Mouse (Mus musculus) G1E-ER4 (cell line): ENCODE measurements around the gene Gpr3. TPM values are rescaled to one million over a fixed set of nuclear protein-coding genes. Genes with fewer than 3 reads are reported as not detected.

Experiments
- GATA1 ChIP-seq: IDR thresholded peaks from one replicate; pipeline ENCODE4 v1.8.0; 2012; ENCODE audit warnings: low read length, inconsistent platforms
- polyA plus RNA-seq: library from polyadenylated mRNA; stranded (reverse); fragments of >175 nt; gene quantifications from 2 replicates; pipeline ENCODE4 v1.2.3, GENCODE M21; 2012

The Gpr3 gene
- polyA plus RNA-seq, 1 experiment, result 0.03 TPM

GRCm38 (mm10) chr4:133210788-133211390 lies 1.4 kb downstream of the Gpr3 start:
- TF ChIP-seq GATA1, result no peak

- TF ChIP-seq GATA1, result no peak
These were observed 2.1 kb downstream of the Gpr3 start for GRCm38 (mm10) chr4:133210023-133210787.

GRCm38 (mm10) chr4:133209366-133209765 lies 3.0 kb downstream of the Gpr3 start:
- no peak for TF ChIP-seq GATA1

GRCm38 (mm10) chr4:133204379-133204778 lies 8.0 kb downstream of the Gpr3 start:
- no peak for TF ChIP-seq GATA1

GRCm38 (mm10) chr4:133203591-133203990 lies 8.7 kb downstream of the Gpr3 start:
- no peak for TF ChIP-seq GATA1

- TF ChIP-seq GATA1, result no peak
These were observed 10.1 kb downstream of the Gpr3 start for GRCm38 (mm10) chr4:133202254-133202653.

- TF ChIP-seq GATA1, result no peak
These were observed 11.1 kb downstream of the Gpr3 start for GRCm38 (mm10) chr4:133201006-133201771.

GRCm38 (mm10) chr4:133200343-133200742 lies 12.0 kb downstream of the Gpr3 start:
- TF ChIP-seq GATA1, result no peak

GRCm38 (mm10) chr4:133199743-133200142 lies 12.6 kb downstream of the Gpr3 start:
- no peak for TF ChIP-seq GATA1

- TF ChIP-seq GATA1, result no peak
These were observed 13.8 kb downstream of the Gpr3 start for GRCm38 (mm10) chr4:133198337-133199180.

GRCm38 (mm10) chr4:133197801-133198286 lies 14.5 kb downstream of the Gpr3 start:
- no peak for TF ChIP-seq GATA1

- TF ChIP-seq GATA1, result no peak
These were observed 15.0 kb downstream of the Gpr3 start for GRCm38 (mm10) chr4:133197355-133197754.

- no peak for TF ChIP-seq GATA1
These were observed 15.5 kb downstream of the Gpr3 start for GRCm38 (mm10) chr4:133196852-133197251.

- TF ChIP-seq GATA1, result no peak
These were observed 16.2 kb downstream of the Gpr3 start for GRCm38 (mm10) chr4:133196136-133196535.

- no peak for TF ChIP-seq GATA1
These were observed 17.3 kb downstream of the Gpr3 start for GRCm38 (mm10) chr4:133195014-133195413.
